Mouse (Mus musculus) 3134 (cell line): ENCODE data around the gene Cdc40.

Experiments used
- DNase-seq: peaks from one replicate; pipeline ENCODE4 v3.0.0-alpha.2; 2011; ENCODE audit warnings: low spot score; ENCODE audit not compliant: insufficient read length; ENCODE audit errors: extremely low read depth

Gene Cdc40

GRCm38 (mm10) chr10:40882831-40883643 lies at the start of gene Cdc40, which contains the start of gene Wasf1:
Gene Cdc40, minus strand, starts transcription at chr10:40883311.
Gene Wasf1, plus strand, starts transcription at chr10:40883475.
- DNase-seq = peak; percentile 95

GRCm38 (mm10) chr10:40919464-40919863 lies 36.4 kb upstream of the Cdc40 start:
- DNase-seq = no peak

- no peak for DNase-seq
Measured at GRCm38 (mm10) chr10:40918669-40919440, 35.7 kb upstream of the Cdc40 start.

DNA sequence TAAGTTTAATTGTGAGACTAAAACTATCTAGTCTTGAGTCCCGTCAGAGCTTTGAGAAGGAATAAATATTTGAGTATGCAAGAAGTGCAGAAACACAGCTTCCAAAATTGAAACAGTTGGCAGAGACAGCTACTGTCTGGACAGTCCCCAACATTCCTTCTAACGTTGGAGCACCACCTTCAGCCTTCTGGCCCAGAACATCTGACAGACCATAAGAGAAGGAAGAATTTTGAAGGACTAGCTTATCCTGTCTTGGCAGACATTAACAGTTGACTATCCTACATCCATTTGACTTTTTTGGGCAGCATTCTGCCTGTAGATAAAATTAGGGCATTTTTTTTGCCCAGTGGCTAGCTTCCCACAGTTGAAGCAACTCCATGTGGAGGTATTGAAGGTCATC lies 32.1 kb upstream of the Cdc40 start:
- DNase-seq = no peak

- DNase-seq = no peak
Measured at GRCm38 (mm10) chr10:40910811-40911210, 27.7 kb upstream of the Cdc40 start.

- peak; percentile 31 for DNase-seq
Measured at GRCm38 (mm10) chr10:40908580-40908979, 25.5 kb upstream of the Cdc40 start.

DNA sequence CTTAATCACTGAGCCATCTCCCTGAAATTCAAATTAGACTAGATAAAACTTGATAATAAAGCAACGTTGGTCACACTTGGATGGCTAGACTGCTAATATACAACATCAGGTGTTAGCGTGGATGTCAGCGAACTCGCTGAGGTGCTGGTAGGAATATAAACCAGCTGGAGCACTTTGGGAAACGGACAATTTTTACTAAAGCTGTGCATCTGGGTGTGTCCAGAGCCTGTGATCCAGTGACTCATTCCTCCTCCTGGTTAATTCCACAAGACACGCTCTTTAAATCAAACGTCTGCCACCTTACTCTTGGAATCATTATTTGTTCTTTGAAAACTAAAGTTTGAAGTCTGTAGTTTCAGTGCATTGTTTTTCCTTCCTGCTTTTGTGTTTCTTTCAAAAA lies 23.7 kb upstream of the Cdc40 start:
- no peak for DNase-seq

DNA sequence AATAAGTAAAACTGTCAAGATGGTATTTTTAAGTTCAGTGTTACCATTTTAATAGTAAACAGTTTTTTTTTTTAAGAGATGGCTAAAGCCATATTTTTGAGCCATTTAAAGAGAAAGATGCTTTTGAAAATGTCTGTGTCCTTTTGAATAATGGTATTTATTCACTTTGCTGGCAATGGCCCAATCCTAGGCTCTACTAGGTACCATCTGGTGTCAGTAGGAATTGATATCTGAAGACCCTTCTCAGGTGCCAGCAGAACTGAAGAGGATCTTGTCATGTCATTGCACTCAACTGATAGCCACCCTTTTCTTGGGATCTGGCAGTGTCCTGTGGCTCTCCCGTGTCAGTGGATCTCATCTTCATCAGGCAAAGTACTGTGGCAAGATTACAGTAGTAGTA lies 23.0 kb upstream of the Cdc40 start:
- no peak for DNase-seq

- no peak for DNase-seq
Measured at GRCm38 (mm10) chr10:40901786-40902185, 18.7 kb upstream of the Cdc40 start.

DNA sequence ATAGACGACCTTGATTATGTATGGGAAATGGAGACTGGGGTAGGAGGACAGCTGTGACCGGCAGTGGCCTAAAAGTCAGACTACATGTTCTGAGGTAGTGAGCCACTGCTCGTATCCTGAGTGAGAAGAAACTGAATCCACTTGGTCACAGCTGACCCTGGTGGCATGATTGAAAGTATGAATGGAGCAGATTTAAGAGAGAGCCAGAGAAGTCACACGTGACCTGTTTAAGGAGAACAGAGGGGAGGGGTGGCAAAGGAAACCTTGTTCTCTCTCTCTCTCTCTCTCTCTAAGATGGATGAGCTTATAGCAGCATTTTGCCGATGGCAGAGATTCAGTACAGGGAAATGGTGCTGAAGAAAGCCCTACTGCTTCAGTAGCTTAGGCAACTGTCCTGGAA lies 13.5 kb upstream of the Cdc40 start:
- no peak for DNase-seq

- DNase-seq = no peak
Measured at GRCm38 (mm10) chr10:40895765-40896164, 12.7 kb upstream of the Cdc40 start.

- DNase-seq = no peak
Measured at GRCm38 (mm10) chr10:40889146-40889545, 6.0 kb upstream of the Cdc40 start.

DNA sequence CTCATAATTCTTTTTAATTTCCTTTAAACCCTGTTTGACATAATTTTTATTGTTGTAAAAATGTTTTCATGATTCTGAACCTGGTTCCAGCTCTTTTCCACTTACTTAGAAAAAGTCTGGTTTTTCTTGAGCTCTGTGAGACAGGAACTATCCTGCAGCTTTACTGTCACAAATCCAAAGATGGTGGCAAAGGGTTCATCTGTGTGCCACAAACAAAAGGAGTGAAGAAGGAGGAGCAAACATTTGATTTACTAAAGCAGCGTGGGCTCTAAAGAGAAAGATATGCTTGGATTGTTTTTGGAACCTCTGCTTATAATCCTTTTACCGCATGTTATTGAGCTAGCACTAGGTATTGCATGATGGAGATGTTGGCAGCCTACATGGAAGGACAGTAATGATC lies 4.2 kb upstream of the Cdc40 start:
- no peak for DNase-seq

DNA sequence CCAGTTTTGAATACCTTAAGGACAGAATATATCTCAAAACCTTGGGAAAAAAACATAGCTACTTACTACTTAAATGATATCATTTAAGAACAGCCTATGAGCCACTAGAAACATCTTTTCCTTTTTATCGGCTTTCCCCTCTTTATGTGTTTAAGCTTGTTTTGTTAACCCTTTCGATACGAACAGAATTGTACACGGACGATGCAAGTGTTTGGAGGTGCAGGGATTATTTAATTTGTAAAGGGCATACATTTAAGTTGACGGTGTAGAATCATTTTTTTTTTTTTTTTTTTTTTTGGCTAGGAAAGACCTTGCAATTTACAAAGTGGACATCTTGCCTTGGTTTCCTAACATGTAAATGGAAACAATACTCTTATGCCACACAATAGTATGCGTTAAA lies 2.3 kb upstream of the Cdc40 start:
- no peak for DNase-seq

DNA sequence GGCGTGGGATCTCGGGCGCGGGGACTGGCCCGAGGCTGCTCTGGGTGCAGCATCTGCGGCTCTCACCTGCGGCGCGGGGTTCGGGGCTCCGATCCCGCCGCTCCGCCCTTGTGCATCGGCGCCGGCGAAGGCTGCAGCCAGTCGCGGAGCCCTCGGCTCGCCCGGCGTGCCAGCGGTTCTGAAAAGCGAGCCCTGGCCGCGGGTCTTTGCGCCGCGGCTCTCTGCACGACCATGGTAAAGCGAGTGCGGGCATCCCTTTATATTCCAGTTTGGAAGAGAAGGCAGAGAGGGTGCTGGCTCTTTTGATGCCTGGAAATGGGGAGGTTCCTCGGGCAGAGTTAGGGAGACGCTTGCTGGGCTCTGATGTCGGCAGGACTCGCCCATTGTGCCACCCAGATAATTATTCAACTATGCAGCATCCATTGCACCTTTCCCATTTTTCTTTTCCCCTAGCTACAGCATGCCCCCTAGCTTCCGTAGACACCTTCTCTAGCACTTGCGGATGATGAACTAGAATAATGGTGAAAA lies 1.2 kb upstream of the Cdc40 start:
- DNase-seq = peak; percentile 70

- no peak for DNase-seq
Measured at GRCm38 (mm10) chr10:40883644-40884278, 650 bp upstream of the Cdc40 start.

GRCm38 (mm10) chr10:40882333-40882732 lies 778 bp downstream of the Cdc40 start:
- no peak for DNase-seq

DNA sequence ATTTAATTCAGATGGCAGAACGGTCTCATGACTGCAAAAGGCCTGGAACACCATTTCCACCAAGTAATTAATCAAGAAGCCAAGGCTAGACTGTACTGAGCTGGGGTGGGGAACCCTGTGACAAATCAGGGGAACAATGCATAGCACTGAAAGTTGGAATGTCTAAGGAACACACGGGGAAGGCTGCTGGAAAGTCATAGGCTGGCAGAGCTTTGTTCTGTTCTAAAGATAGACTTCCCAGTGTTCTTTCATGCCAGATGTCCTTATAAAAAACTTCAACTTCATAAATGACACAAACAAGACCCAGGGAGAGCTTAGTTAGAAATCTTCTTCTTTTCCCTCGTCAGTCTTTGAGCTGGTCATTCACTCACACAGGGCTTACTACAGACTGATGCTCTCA lies 1.9 kb downstream of the Cdc40 start:
- DNase-seq = no peak

- DNase-seq = no peak
Measured at GRCm38 (mm10) chr10:40879969-40880368, 3.1 kb downstream of the Cdc40 start.

DNA sequence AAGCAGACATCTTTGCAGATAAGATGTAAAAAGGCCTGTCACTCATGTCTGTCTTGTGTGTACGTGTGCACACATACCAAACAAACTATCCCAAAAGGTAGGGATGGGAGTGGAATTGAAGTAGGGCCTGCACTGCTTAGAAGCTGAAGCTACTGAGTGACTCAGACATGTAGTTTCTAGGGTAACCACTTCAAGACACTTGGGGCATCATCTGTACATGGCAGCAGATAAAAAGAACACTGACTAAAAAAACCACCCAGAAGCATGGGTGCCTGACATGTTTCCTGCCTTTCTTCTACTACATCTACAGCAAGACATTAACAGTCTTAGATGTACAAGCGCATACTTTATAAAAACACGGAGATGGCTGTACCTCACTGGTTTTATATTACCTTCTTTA lies 4.9 kb downstream of the Cdc40 start:
- no peak for DNase-seq

- peak; percentile 50 for DNase-seq
Measured at GRCm38 (mm10) chr10:40872052-40872451, 11.1 kb downstream of the Cdc40 start.
